Mouse (Mus musculus): ENCODE measurements at regions not wholly inside any gene's neighbourhood (a gene's known extent, or its start where the extent isn't known, plus 50 kb on each side); places are given as distances from the start of the nearest gene placed in this dataset.

DNA sequence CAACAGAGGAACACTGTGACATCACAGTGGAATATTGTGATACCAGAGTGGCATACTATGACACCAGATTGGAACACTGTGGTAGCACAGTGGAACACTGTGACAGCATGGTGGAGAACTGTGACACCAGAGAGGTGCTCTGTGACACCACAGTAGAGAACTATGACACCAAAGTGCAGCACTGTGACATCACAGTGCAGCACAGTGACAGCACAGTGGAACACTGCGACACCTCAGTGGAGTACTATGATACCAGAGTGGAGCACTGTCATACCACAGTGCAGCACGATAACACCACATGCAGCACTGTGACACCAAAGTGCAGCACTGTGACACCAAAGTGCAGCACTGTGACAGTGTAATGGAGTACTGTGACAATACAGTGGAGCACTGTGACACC, 2717.8 kb upstream of the Gm8797 start:
- TF ChIP-seq CTCF (IDR thresholded peaks at IDR 0.05; ENCODE audit: low read depth, low read length) (no peak), GATA1 (IDR thresholded peaks at IDR 0.05; ENCODE audit: borderline replicate concordance, low read length) (no peak), POLR2AphosphoS5 (IDR thresholded peaks at IDR 0.05; ENCODE audit: insufficient replicate concordance, low read depth, low read length) (no peak)
